Mouse (Mus musculus) cortical plate, adult 2 months (tissue): ENCODE results near the gene Zfp292.

Source experiments
- CTCF ChIP-seq: fragments of 200-500 bp; IDR thresholded peaks from 2 replicates; pipeline ENCODE4 v1.5.1; 2011; ENCODE audit warnings: mild to moderate bottlenecking, control low read depth, low read length; ENCODE audit not compliant: insufficient read depth; ENCODE audit errors: extremely low read depth
- POLR2A ChIP-seq: fragments of 200-500 bp; IDR thresholded peaks from 2 replicates; pipeline ENCODE4 v1.6.1; 2011; ENCODE audit warnings: mild to moderate bottlenecking, low read length, control low read depth; ENCODE audit not compliant: insufficient read depth; ENCODE audit errors: extremely low read depth

DNA sequence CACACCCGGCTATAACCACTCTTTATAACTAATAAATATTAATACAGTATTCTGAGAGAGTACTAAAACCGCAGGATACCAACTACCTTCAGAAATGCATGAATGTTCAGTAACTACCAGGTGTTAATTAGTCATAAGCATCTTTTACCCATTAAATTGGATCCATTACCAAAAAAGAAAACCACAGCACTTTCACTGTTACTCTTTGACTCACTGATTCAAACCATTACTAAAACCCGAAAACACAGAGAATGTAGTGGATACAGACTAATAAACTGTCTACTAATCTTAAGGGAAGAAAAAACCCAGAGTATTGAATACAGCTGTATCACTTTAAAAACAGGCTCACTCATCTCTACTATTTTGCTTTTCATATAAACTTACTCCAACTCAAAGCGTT lies 62.9 kb downstream of the Zfp292 start:
- TF ChIP-seq POLR2A (no peak), CTCF (no peak)
